21 mouse cellular contexts compared by ENCODE assay signal in genomic region chr19:47517570-47517969, GRCm38 (mm10). TPM values are rescaled to one million over a fixed set of nuclear protein-coding genes. Genes with fewer than 3 reads are reported as not detected.
DNase-seq lines count a peak whose midpoint lies in the region; ATAC-seq and TF ChIP-seq lines count a peak whose summit lies in the region.
"Had no signal": no experiment of that assay in that cellular context is flagged by ENCODE, and none has a peak within 500 bp of the region (broad histone marks: within the 10 kb centered on the region; RNA-seq: fewer than 3 reads in every experiment).

No protein-coding gene starts in this region.

- intact Hi-C loops in heart, postnatal 25 days (cut with DNase I): no loop called here

- H3K27me3 ChIP-seq in forebrain, embryonic 13.5 days: no peaks in the 10 kb centered on the region
- H3K27me3 ChIP-seq in forebrain, embryonic 14.5 days (replicated peaks; ENCODE audit: control insufficient read depth, insufficient read depth, low read length): no peaks in the 10 kb centered on the region
- H3K27me3 ChIP-seq in heart, embryonic 15.5 days: no peaks in the 10 kb centered on the region
- H3K27me3 ChIP-seq in liver, embryonic 12.5 days (replicated peaks): no peaks in the 10 kb centered on the region
- H3K27me3 ChIP-seq in liver, postnatal 0 days (ENCODE audit: insufficient read depth, low read length): no peaks in the 10 kb centered on the region
- no peaks in the 10 kb centered on the region for H3K27me3 ChIP-seq in midbrain, embryonic 10.5 days (ENCODE audit: low read depth, poor library complexity, severe bottlenecking)
- H3K27me3 ChIP-seq: embryonic facial prominence, embryonic 15.5 days had no signal

- H3K4me2 ChIP-seq in forebrain, embryonic 13.5 days: no peak overlapping the region
- no peak overlapping the region for H3K4me2 ChIP-seq in forebrain, embryonic 14.5 days (ENCODE audit: low read length)
- no peak overlapping the region for H3K4me2 ChIP-seq in heart, embryonic 15.5 days
- no peak overlapping the region; the same call in 1 of the 2 replicates for H3K4me2 ChIP-seq in liver, embryonic 12.5 days
- no peak overlapping the region for H3K4me2 ChIP-seq in liver, postnatal 0 days (ENCODE audit: low read depth, low read length)
- H3K4me2 ChIP-seq: embryonic facial prominence, embryonic 15.5 days; heart, embryonic 11.5 days; hindbrain, embryonic 14.5 days had no signal

- H3K27ac ChIP-seq in forebrain, embryonic 13.5 days: no peak overlapping the region
- no peak overlapping the region for H3K27ac ChIP-seq in forebrain, embryonic 14.5 days (ENCODE audit: low read depth, low read length)
- H3K27ac ChIP-seq in heart, embryonic 15.5 days: peak overlapping the region; percentile 59
- H3K27ac ChIP-seq in liver, embryonic 12.5 days: no peak overlapping the region
- H3K27ac ChIP-seq in liver, postnatal 0 days (ENCODE audit: low read depth): no peak overlapping the region
- H3K27ac ChIP-seq in midbrain, embryonic 10.5 days (replicated peaks): no peak overlapping the region
- H3K27ac ChIP-seq: embryonic facial prominence, embryonic 15.5 days; forebrain, embryonic 10.5 days; hindbrain, embryonic 14.5 days had no signal

- TF ChIP-seq CTCF in liver, postnatal 0 days (IDR thresholded peaks at IDR 0.05; ENCODE audit: low read depth): no peak

- no peak overlapping the region for H3K4me3 ChIP-seq in forebrain, embryonic 13.5 days
- no peak overlapping the region for H3K4me3 ChIP-seq in forebrain, embryonic 14.5 days (ENCODE audit: low read depth, low read length)
- H3K4me3 ChIP-seq in heart, embryonic 15.5 days: no peak overlapping the region
- H3K4me3 ChIP-seq in liver, embryonic 12.5 days: no peak overlapping the region
- H3K4me3 ChIP-seq in liver, postnatal 0 days (ENCODE audit: low read depth, low read length): no peak overlapping the region
- no peak overlapping the region for H3K4me3 ChIP-seq in midbrain, embryonic 10.5 days
- H3K4me3 ChIP-seq: embryonic facial prominence, embryonic 15.5 days; forebrain, embryonic 10.5 days had no signal

- ATAC-seq in forebrain, embryonic 13.5 days: 0 out of 2 replicates have a peak, but pooled peaks have one; percentile 30
- ATAC-seq in forebrain, embryonic 14.5 days: no peak
- ATAC-seq in heart, embryonic 15.5 days (replicated peaks; ENCODE audit: insufficient number of reproducible peaks, insufficient read depth, low FRiP score, low read depth): no peak
- no peak for ATAC-seq in liver, embryonic 12.5 days
- no peak for ATAC-seq in liver, postnatal 0 days
- ATAC-seq: CD4-positive, CD25-positive, alpha-beta regulatory T cell, adult 4 months; intestine, embryonic 16.5 days had no signal

- H3K36me3 ChIP-seq in forebrain, embryonic 13.5 days (ENCODE audit: poor library complexity, severe bottlenecking): peaks cover 40% of the 10 kb centered on the region
- H3K36me3 ChIP-seq in forebrain, embryonic 14.5 days (ENCODE audit: control insufficient read depth, insufficient read depth, low read length): peaks cover 45% of the 10 kb centered on the region
- peaks cover 16% of the 10 kb centered on the region; the same call in 1 of the 2 replicates for H3K36me3 ChIP-seq in heart, embryonic 15.5 days
- H3K36me3 ChIP-seq in liver, embryonic 12.5 days: peaks cover 41% of the 10 kb centered on the region
- H3K36me3 ChIP-seq in liver, postnatal 0 days (replicated peaks; ENCODE audit: insufficient read depth, low read length): peaks cover 4% of the 10 kb centered on the region
- peaks cover 65% of the 10 kb centered on the region for H3K36me3 ChIP-seq in midbrain, embryonic 10.5 days

- no peak overlapping the region for H3K9ac ChIP-seq in forebrain, embryonic 13.5 days
- H3K9ac ChIP-seq in forebrain, embryonic 14.5 days (ENCODE audit: low read length): no peak overlapping the region
- no peak overlapping the region for H3K9ac ChIP-seq in heart, embryonic 15.5 days
- 0 out of 2 replicates have a peak overlapping the region, but pooled peaks have one; percentile 13 for H3K9ac ChIP-seq in liver, embryonic 12.5 days
- H3K9ac ChIP-seq in liver, postnatal 0 days (replicated peaks): no peak overlapping the region
- H3K9ac ChIP-seq: embryonic facial prominence, embryonic 15.5 days; hindbrain, embryonic 14.5 days had no signal

- no peak for TF ChIP-seq EP300 in liver, postnatal 0 days (IDR thresholded peaks at IDR 0.05; ENCODE audit: low read depth)

- DNase-seq in forebrain, embryonic 14.5 days (ENCODE audit: low spot score): no peak
- DNase-seq in heart, postnatal 25 days (ENCODE audit: low spot score): no peak
- no peak for DNase-seq in liver, postnatal 0 days
- no peak for DNase-seq in midbrain, embryonic 10.5 days (ENCODE audit: low spot score)
- DNase-seq: adrenal gland, adult 8-10 months; adrenal gland, postnatal 36 days; B cell, adult 2 months; cerebellum, adult 2 months; cerebellum, postnatal 14 days; embryo, embryonic 11 days; gastrocnemius, postnatal 10 days had no signal

- H3K9me3 ChIP-seq in forebrain, embryonic 13.5 days (replicated peaks): no peaks in the 10 kb centered on the region
- H3K9me3 ChIP-seq in forebrain, embryonic 14.5 days (replicated peaks; ENCODE audit: control insufficient read depth, low read length): no peaks in the 10 kb centered on the region
- no peaks in the 10 kb centered on the region for H3K9me3 ChIP-seq in heart, embryonic 15.5 days (replicated peaks)
- H3K9me3 ChIP-seq in liver, embryonic 12.5 days (replicated peaks): no peaks in the 10 kb centered on the region
- H3K9me3 ChIP-seq in liver, postnatal 0 days (ENCODE audit: low read length): no peaks in the 10 kb centered on the region
- H3K9me3 ChIP-seq in midbrain, embryonic 10.5 days (replicated peaks): no peaks in the 10 kb centered on the region
- H3K9me3 ChIP-seq: embryonic facial prominence, embryonic 15.5 days; forebrain, embryonic 10.5 days; G1E had no signal

- 0 out of 2 replicates have a peak, but pooled peaks cover 9% of the 10 kb centered on the region for H3K4me1 ChIP-seq in forebrain, embryonic 13.5 days
- H3K4me1 ChIP-seq in forebrain, embryonic 14.5 days (ENCODE audit: control insufficient read depth, insufficient read depth, low read length): no peaks in the 10 kb centered on the region
- peaks cover 35% of the 10 kb centered on the region for H3K4me1 ChIP-seq in heart, embryonic 15.5 days (replicated peaks)
- H3K4me1 ChIP-seq in liver, embryonic 12.5 days: peaks cover 60% of the 10 kb centered on the region
- H3K4me1 ChIP-seq in liver, postnatal 0 days (ENCODE audit: insufficient read depth): peaks cover 8% of the 10 kb centered on the region
- peaks cover 6% of the 10 kb centered on the region; the same call in 1 of the 2 replicates for H3K4me1 ChIP-seq in midbrain, embryonic 10.5 days
- H3K4me1 ChIP-seq: embryonic facial prominence, embryonic 15.5 days; forebrain, embryonic 10.5 days had no signal

- 67% methylated on average over 8 of the region's 8 CpGs for WGBS in forebrain, embryonic 13.5 days
- WGBS in forebrain, embryonic 14.5 days: 53% methylated on average over 8 of the region's 8 CpGs
- WGBS in heart, embryonic 15.5 days: 78% methylated on average over 8 of the region's 8 CpGs
- WGBS in liver, embryonic 12.5 days (ENCODE audit: insufficient replicate concordance): 80% methylated on average over 8 of the region's 8 CpGs
- 75% methylated on average over 8 of the region's 8 CpGs for WGBS in liver, postnatal 0 days (ENCODE audit: insufficient replicate concordance)
- WGBS in midbrain, embryonic 10.5 days: 91% methylated on average over 8 of the region's 8 CpGs

RNA-seq across cellular contexts. Expression of gene Stn1, which starts 19.7 kb away (rescaled TPM):
- polyA plus RNA-seq in forebrain, embryonic 13.5 days (2015; fragmentation: Nextera tagmentation; extraction: Ambion mirVana): 39.0 and 42.2 TPM in 2 replicates
- polyA plus RNA-seq in forebrain, embryonic 14.5 days (2014; fragmentation: Nextera tagmentation; extraction: Ambion mirVana): 39.0 and 41.6 TPM in 2 replicates
- polyA plus RNA-seq in heart, embryonic 15.5 days (2015; fragmentation: Nextera tagmentation; extraction: Ambion mirVana): 29.0 and 36.1 TPM in 2 replicates
- 10 to 100 TPM; 17.8 to 18.9 TPM for total RNA-seq in heart, postnatal 25 days (2021)
- 17.4 TPM in 2 replicates for polyA plus RNA-seq in liver, embryonic 12.5 days (2016; fragmentation: Nextera tagmentation; extraction: Ambion mirVana)
- polyA plus RNA-seq in liver, postnatal 0 days (2015; fragmentation: Nextera tagmentation; extraction: Ambion mirVana): 4.4 and 5.4 TPM in 2 replicates
- polyA plus RNA-seq in midbrain, embryonic 10.5 days (2016; fragmentation: Nextera tagmentation; extraction: Ambion mirVana): 52.5 and 63.4 TPM in 2 replicates

RNA-seq across cellular contexts. Expression of gene Sh3pxd2a, which starts 53.4 kb away (rescaled TPM):
- polyA plus RNA-seq in forebrain, embryonic 13.5 days (2015; fragmentation: Nextera tagmentation; extraction: Ambion mirVana): 3.0 and 3.6 TPM in 2 replicates
- polyA plus RNA-seq in forebrain, embryonic 14.5 days (2014; fragmentation: Nextera tagmentation; extraction: Ambion mirVana): 3.0 and 3.4 TPM in 2 replicates
- polyA plus RNA-seq in heart, embryonic 15.5 days (2015; fragmentation: Nextera tagmentation; extraction: Ambion mirVana): 5.3 and 7.2 TPM in 2 replicates
- 10 to 100 TPM; 63.5 to 63.6 TPM for total RNA-seq in heart, postnatal 25 days (2021)
- polyA plus RNA-seq in liver, embryonic 12.5 days (2016; fragmentation: Nextera tagmentation; extraction: Ambion mirVana): 1.1 and 1.6 TPM in 2 replicates
- polyA plus RNA-seq in liver, postnatal 0 days (2015; fragmentation: Nextera tagmentation; extraction: Ambion mirVana): 0.82 and 0.95 TPM in 2 replicates
- polyA plus RNA-seq in midbrain, embryonic 10.5 days (2016; fragmentation: Nextera tagmentation; extraction: Ambion mirVana): 1.7 TPM in 2 replicates
- polyA plus RNA-seq: G1E had no signal
